Mouse (Mus musculus) testis, adult 2 months (tissue): ENCODE measurements around the gene Iqsec1. TPM values are rescaled to one million over a fixed set of nuclear protein-coding genes. Genes with fewer than 3 reads are reported as not detected.

ENCODE experiments used
- H3K27ac ChIP-seq: fragments of 200-500 bp; 2 replicates; pipeline ENCODE4 v1.5.1; 2012; ENCODE audit warnings: low read depth, low read length; ENCODE audit not compliant: control insufficient read depth, insufficient read depth
- H3K27me3 ChIP-seq: fragments of 200-500 bp; 2 replicates; pipeline ENCODE4 v1.6.1; 2012; ENCODE audit warnings: mild to moderate bottlenecking, low read length, moderate library complexity; ENCODE audit not compliant: control insufficient read depth, insufficient read depth
- H3K36me3 ChIP-seq: fragments of 200-500 bp; 2 replicates; pipeline ENCODE4 v1.6.1; 2012; ENCODE audit warnings: mild to moderate bottlenecking, low read length; ENCODE audit not compliant: control insufficient read depth, insufficient read depth
- H3K4me1 ChIP-seq: fragments of 200-500 bp; 2 replicates; pipeline ENCODE4 v1.6.1; 2012; ENCODE audit warnings: low read length; ENCODE audit not compliant: control insufficient read depth, insufficient read depth
- H3K4me3 ChIP-seq: fragments of 200-500 bp; 2 replicates; pipeline ENCODE4 v1.5.1; 2012; ENCODE audit warnings: low read depth, mild to moderate bottlenecking, low read length, moderate library complexity, mixed read lengths; ENCODE audit not compliant: control insufficient read depth
- CTCF ChIP-seq: fragments of 200-500 bp; IDR thresholded peaks from 2 replicates; pipeline ENCODE4 v1.5.1; 2012; ENCODE audit warnings: low read depth, mild to moderate bottlenecking, inconsistent platforms, low read length, moderate library complexity; ENCODE audit not compliant: control insufficient read depth, insufficient read depth, insufficient replicate concordance
- POLR2A ChIP-seq: fragments of 200-500 bp; IDR thresholded peaks from 2 replicates; pipeline ENCODE4 v1.6.1; 2012; ENCODE audit warnings: low read depth, mild to moderate bottlenecking, inconsistent platforms, low read length, moderate library complexity; ENCODE audit not compliant: control insufficient read depth
- polyA plus RNA-seq: library from polyadenylated mRNA; depleted of rRNA; stranded (reverse); fragments of >200 nt; gene quantifications from 2 replicates; pipeline ENCODE4 v1.2.3, GENCODE M21; 2012

Gene Iqsec1
- polyA plus RNA-seq, 1 experiment = 47.2 TPM

GRCm38 (mm10) chr6:90912768-90913167 lies 75.7 kb downstream of the Iqsec1 start:
- Histone ChIP-seq H3K27me3 (no peaks in the 10 kb centered on the region), H3K4me1 (no peaks in the 10 kb centered on the region), H3K27ac (no peak overlapping the region), H3K4me3 (no peak overlapping the region), H3K36me3 (no peaks in the 10 kb centered on the region)
- TF ChIP-seq POLR2A (no peak), CTCF (no peak)

- Histone ChIP-seq H3K36me3 (no peaks in the 10 kb centered on the region), H3K4me1 (peaks cover 2% of the 10 kb centered on the region; the same call in 1 of the 2 replicates), H3K27me3 (no peaks in the 10 kb centered on the region), H3K4me3 (no peak overlapping the region), H3K27ac (no peak overlapping the region)
- TF ChIP-seq POLR2A = no peak
- TF ChIP-seq CTCF = no peak
Observed at GRCm38 (mm10) chr6:90904143-90904542, 84.3 kb downstream of the Iqsec1 start.

- peaks cover 4% of the 10 kb centered on the region; the same call in 1 of the 2 replicates for H3K4me1 ChIP-seq
- H3K36me3 ChIP-seq = no peaks in the 10 kb centered on the region
- no peaks in the 10 kb centered on the region for H3K27me3 ChIP-seq
- H3K27ac ChIP-seq = no peak overlapping the region
- H3K4me3 ChIP-seq = no peak overlapping the region
- no peak for TF ChIP-seq CTCF
- TF ChIP-seq POLR2A = no peak
Observed at GRCm38 (mm10) chr6:90900302-90900701, 88.2 kb downstream of the Iqsec1 start.

GRCm38 (mm10) chr6:90899266-90899665 lies 89.2 kb downstream of the Iqsec1 start:
- no peaks in the 10 kb centered on the region for H3K36me3 ChIP-seq
- H3K27ac ChIP-seq = no peak overlapping the region
- H3K27me3 ChIP-seq = no peaks in the 10 kb centered on the region
- H3K4me3 ChIP-seq = no peak overlapping the region
- TF ChIP-seq CTCF = no peak
- no peak for TF ChIP-seq POLR2A
- H3K4me1 ChIP-seq = 0 out of 2 replicates have a peak, but pooled peaks cover 2% of the 10 kb centered on the region

GRCm38 (mm10) chr6:90898107-90898506 lies 90.4 kb downstream of the Iqsec1 start:
- Histone ChIP-seq H3K4me1 (0 out of 2 replicates have a peak, but pooled peaks cover 2% of the 10 kb centered on the region), H3K36me3 (no peaks in the 10 kb centered on the region), H3K27me3 (no peaks in the 10 kb centered on the region), H3K4me3 (no peak overlapping the region), H3K27ac (peak overlapping the region; percentile 9)
- TF ChIP-seq CTCF (no peak), POLR2A (no peak)

GRCm38 (mm10) chr6:90892401-90892800 lies 96.1 kb downstream of the Iqsec1 start:
- H3K27ac ChIP-seq = no peak overlapping the region
- no peaks in the 10 kb centered on the region for H3K36me3 ChIP-seq
- H3K27me3 ChIP-seq = no peaks in the 10 kb centered on the region
- H3K4me1 ChIP-seq = no peaks in the 10 kb centered on the region
- H3K4me3 ChIP-seq = no peak overlapping the region
- TF ChIP-seq POLR2A (no peak), CTCF (no peak)

- no peak for TF ChIP-seq POLR2A
- TF ChIP-seq CTCF = no peak
- Histone ChIP-seq H3K4me3 (peak overlapping the region; percentile 78), H3K36me3 (no peaks in the 10 kb centered on the region), H3K4me1 (no peaks in the 10 kb centered on the region), H3K27ac (no peak overlapping the region), H3K27me3 (no peaks in the 10 kb centered on the region)
Observed at GRCm38 (mm10) chr6:90889356-90890285, 98.9 kb downstream of the Iqsec1 start.
